Mouse (Mus musculus): ENCODE data around the gene Selenbp2. TPM values are rescaled to one million over a fixed set of nuclear protein-coding genes. Genes with fewer than 3 reads are reported as not detected.
"Not testable (repeated sequence)": the region's sequence is repeated elsewhere in the genome, so short reads cannot be mapped to it uniquely, and the experiment has no call there.

The Selenbp2 gene
- total and polyA plus RNA-seq, 3 experiments = 35.7 to 67.0 TPM; not detected in 1

- TF ChIP-seq MAX (IDR thresholded peaks at IDR 0.05; ENCODE audit: low read length) (peak; percentile 75), TCF12 (IDR thresholded peaks at IDR 0.05; ENCODE audit: low read depth, low read length) (peak; percentile 92), HCFC1 (IDR thresholded peaks at IDR 0.05; ENCODE audit: low read depth, low read length) (peak; percentile 52; the same call in 1 of the 2 replicates), POLR2A (IDR thresholded peaks at IDR 0.05; ENCODE audit: control insufficient read depth in 1 of 2, insufficient read depth in 1 of 2, low read depth in 1 of 2, low read length in 2 of 2, poor library complexity in 1 of 2) (0 out of 4 replicates have a peak, but pooled peaks of 1 of the 2 experiments have one; percentile 29)
Observed at GRCm38 (mm10) chr3:94685989-94686772, 7.2 kb upstream of the Selenbp2 start (continued).

- H3K9ac ChIP-seq (ENCODE audit: control insufficient read depth, low read depth, low read length, poor library complexity, severe bottlenecking); H3K79me2 ChIP-seq (ENCODE audit: control insufficient read depth, insufficient read depth, low read length, poor library complexity); H3K4me3 ChIP-seq (ENCODE audit: control insufficient read depth in 1 of 2, insufficient read depth in 1 of 2, low read depth in 2 of 2, low read length in 2 of 2); H3K27me3 ChIP-seq (ENCODE audit: control insufficient read depth in 1 of 2, insufficient read depth in 2 of 2, low read length in 2 of 2); DNase-seq (ENCODE audit: low read depth, low spot score); H3K27ac ChIP-seq (ENCODE audit: control insufficient read depth, low read depth, low read length); H3K9me3 ChIP-seq (replicated peaks; ENCODE audit: insufficient read depth, low read length): not testable (repeated sequence)
- Histone ChIP-seq H3K4me1 (ENCODE audit: control insufficient read depth in 1 of 2, insufficient read depth in 2 of 2, low read length in 2 of 2) (peaks cover 20 to 34% of the 10 kb centered on the region in 2 experiments), H3K36me3 (ENCODE audit: control insufficient read depth in 1 of 2, insufficient read depth in 2 of 2, low read length in 2 of 2) (peaks cover 0 to 18% of the 10 kb centered on the region in 2 experiments; a peak in 2 of 4 replicates)
Observed at GRCm38 (mm10) chr3:94688698-94689097, 4.7 kb upstream of the Selenbp2 start.

GRCm38 (mm10) chr3:94689195-94689594 lies 4.2 kb upstream of the Selenbp2 start:
- H3K9me3 ChIP-seq (replicated peaks; ENCODE audit: insufficient read depth, low read length); H3K27me3 ChIP-seq (ENCODE audit: control insufficient read depth in 1 of 2, insufficient read depth in 2 of 2, low read length in 2 of 2); H3K4me3 ChIP-seq (ENCODE audit: control insufficient read depth in 1 of 2, insufficient read depth in 1 of 2, low read depth in 2 of 2, low read length in 2 of 2); H3K9ac ChIP-seq (ENCODE audit: control insufficient read depth, low read depth, low read length, poor library complexity, severe bottlenecking); H3K79me2 ChIP-seq (ENCODE audit: control insufficient read depth, insufficient read depth, low read length, poor library complexity); H3K27ac ChIP-seq (ENCODE audit: control insufficient read depth, low read depth, low read length): not testable (repeated sequence)
- peaks cover 18 to 32% of the 10 kb centered on the region in 2 experiments for H3K4me1 ChIP-seq (ENCODE audit: control insufficient read depth in 1 of 2, insufficient read depth in 2 of 2, low read length in 2 of 2)
- peaks cover 0 to 16% of the 10 kb centered on the region in 2 experiments; a peak in 2 of 4 replicates for H3K36me3 ChIP-seq (ENCODE audit: control insufficient read depth in 1 of 2, insufficient read depth in 2 of 2, low read length in 2 of 2)
- peak; percentile 90 for DNase-seq (ENCODE audit: low read depth, low spot score)
- TF ChIP-seq EP300 (IDR thresholded peaks at IDR 0.05; ENCODE audit: low read depth in 1 of 2, low read length in 2 of 2) = peak; percentile 30 to 52; a peak in 2 of 4 replicates
- peak; percentile 63 for TF ChIP-seq TAL1 (IDR thresholded peaks at IDR 0.05; ENCODE audit: low read length)
- peak; percentile 63 for TF ChIP-seq GATA1 (IDR thresholded peaks at IDR 0.05; ENCODE audit: low read depth, low read length)
- 0 out of 2 replicates have a peak, but pooled peaks have one; percentile 5 for TF ChIP-seq ZNF384 (IDR thresholded peaks at IDR 0.05; ENCODE audit: low read depth, low read length)

GRCm38 (mm10) chr3:94690162-94690561 lies 3.2 kb upstream of the Selenbp2 start:
- not testable (repeated sequence) for H3K9ac ChIP-seq (ENCODE audit: control insufficient read depth, low read depth, low read length, poor library complexity, severe bottlenecking); H3K27ac ChIP-seq (ENCODE audit: control insufficient read depth, low read depth, low read length); DNase-seq (ENCODE audit: low read depth, low spot score); H3K79me2 ChIP-seq (ENCODE audit: control insufficient read depth, insufficient read depth, low read length, poor library complexity); H3K9me3 ChIP-seq (replicated peaks; ENCODE audit: insufficient read depth, low read length); H3K4me3 ChIP-seq (ENCODE audit: control insufficient read depth in 1 of 2, insufficient read depth in 1 of 2, low read depth in 2 of 2, low read length in 2 of 2); H3K27me3 ChIP-seq (ENCODE audit: control insufficient read depth in 1 of 2, insufficient read depth in 2 of 2, low read length in 2 of 2)
- Histone ChIP-seq H3K36me3 (ENCODE audit: control insufficient read depth in 1 of 2, insufficient read depth in 2 of 2, low read length in 2 of 2) (peaks cover 0 to 16% of the 10 kb centered on the region in 2 experiments; a peak in 2 of 4 replicates), H3K4me1 (ENCODE audit: control insufficient read depth in 1 of 2, insufficient read depth in 2 of 2, low read length in 2 of 2) (peaks cover 16 to 30% of the 10 kb centered on the region in 2 experiments)
